Mouse (Mus musculus): Measurements from ENCODE around the gene Mmp23.
"Not testable (repeated sequence)": the region's sequence is repeated elsewhere in the genome, so short reads cannot be mapped to it uniquely, and the experiment has no call there.

Mmp23 gene

DNA sequence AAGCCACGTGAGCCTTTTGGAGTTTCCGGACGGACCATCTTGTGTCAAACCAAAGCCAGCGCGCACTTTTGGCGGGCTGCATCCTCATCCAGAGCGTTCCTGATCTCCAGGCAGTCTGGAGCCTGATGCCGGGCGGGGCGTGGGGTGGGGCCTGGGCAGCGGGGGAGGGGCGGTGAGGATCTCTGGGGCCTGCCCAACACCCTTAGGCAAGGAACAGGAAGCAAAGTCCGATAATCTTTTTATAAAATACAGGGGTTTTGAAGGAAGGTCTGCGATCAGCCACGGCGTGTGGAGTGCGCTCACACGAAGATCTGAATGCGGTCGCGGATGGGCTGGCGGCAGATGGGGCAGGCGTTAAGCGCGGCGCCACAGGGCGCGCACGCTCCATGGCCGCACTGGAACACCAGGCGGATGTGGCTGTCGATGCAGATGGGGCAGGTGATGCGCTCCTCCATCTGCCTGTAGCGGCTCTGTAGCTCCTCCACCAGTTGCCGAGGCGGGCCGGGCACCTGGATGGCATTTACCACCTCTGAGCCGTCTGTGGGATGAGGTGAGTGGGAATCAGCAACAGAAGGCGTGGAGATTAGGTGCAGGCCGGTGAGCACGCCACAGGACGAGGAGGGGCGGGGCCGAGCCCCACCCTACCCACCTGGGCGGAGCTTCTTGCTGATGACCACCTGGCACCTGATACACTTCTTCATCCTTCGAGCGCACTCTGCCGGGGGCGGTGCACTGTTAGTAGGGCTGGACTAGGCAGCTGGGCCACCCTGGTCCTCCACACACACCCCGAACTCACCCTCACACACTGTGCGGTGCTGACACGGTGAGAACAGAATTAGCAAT, 1.5 kb upstream of the Mmp23 start:
- in situ Hi-C loops (cut with MboI, MseI): no loop called here

DNA sequence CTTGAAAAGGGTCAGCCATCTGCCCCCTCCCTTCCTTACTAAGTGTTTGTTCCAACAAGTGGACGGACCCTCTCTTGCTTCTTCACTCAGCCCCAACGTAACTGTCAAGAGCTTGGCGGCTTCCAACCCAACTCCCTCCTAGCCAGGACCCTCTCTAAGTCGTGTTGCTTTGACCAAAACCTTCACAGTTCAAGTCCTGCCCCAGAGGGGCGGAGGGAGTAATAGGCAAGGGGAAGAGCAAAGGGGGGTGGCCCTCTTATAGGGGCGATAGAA, 935 bp upstream of the Mmp23 start:
- in situ Hi-C loops (cut with MboI, MseI): no loop called here

- in situ Hi-C loops (cut with MboI, MseI): no loop called here
Observed at GRCm38 (mm10) chr4:155653451-155654182, 433 bp upstream of the Mmp23 start.

DNA sequence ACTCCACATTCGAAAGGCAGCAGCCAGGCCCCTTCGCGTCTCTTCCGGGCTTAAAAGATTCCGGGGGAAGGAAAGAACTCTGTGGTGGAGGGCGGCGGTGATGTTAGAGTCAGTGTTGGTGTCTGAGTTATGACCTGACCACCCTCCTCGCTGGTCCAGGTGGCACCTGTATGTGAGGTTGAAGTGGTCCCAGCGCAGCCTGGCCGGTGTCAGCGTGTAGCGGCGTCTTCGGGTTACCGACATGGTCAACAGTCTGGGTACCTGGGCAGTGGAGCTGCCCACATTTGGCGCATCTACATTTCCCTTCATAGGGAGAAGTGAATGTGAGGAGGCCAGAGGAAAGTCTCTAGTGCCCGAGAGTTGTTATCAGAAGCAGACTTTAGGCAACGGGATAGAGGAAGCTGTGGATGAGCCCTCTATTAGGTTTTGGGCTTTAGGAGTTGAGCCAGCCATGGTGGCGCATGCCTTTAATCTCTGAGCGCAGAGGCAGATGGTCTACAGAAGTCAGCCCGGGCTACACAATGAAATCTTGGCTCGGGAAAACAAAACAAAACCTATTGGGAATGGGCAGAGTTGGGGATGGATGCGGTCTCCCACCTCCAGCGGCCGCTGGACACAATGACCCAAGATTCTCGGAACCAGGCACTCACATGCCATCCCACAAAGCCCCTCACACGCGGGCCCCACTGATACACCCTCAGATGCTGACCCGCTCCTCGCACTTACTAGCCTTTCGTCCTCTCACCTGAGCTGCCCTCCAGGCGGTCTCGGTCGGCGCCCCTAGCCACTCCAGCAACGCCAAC, 700 bp downstream of the Mmp23 start:
- in situ Hi-C loops (cut with MboI, MseI): no loop called here

DNA sequence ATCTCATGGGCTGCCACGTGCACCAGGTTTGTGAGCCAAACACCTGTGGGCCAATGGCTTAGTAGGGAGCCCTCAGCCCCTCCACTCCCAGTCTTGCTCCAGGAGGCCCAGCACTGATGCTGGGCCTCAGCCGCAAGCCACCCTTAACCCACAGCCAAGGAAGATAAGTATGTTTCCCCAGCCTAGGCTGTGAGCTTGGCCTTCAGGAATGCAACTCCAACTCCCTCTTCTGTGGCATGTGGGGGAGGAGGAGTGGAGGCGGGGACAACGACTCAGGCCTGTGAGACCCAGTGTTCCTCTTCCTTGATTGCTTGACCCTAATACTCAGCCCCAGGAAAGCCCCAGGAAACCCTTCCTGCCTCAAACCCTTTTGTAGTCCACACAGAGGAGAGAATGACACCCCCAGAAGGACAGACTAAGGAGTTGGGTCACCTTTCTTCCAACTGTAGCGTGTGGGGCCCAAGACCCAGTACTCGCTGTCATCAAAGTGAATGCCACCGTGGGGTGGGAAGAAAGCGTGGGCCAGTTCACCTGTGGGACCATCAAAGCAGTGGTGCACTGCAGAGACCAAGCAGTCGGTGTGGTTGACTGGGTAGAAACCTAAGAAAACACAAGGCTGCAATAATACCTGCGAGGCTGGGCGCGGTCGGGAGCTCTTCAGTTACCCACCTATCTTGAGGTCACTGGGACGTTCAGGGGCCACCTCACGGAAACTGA, 1.5 kb downstream of the Mmp23 start:
- in situ Hi-C loops (cut with MboI, MseI): no loop called here

- in situ Hi-C loops (cut with MboI, MseI): no loop called here
Observed at GRCm38 (mm10) chr4:155649355-155649754, 3.8 kb downstream of the Mmp23 start.

DNA sequence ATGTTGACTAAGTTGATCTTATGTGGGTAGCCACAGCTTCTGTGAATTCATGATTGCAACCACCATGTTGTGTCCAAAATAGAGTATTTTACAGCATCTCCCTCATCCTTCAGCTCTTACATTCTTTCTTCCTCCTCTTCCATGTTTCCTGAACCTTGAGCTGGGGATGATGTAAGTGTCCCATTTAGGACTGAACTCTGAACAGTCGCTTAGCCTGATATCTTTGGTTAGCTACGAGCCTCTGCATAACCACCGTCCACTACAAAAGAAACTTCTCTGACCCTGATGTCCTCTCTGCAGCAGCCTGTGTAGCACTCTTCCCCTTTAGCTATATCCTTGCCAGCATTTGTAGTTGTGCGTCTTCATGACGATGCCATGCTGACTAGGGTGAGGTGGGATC, 7.5 kb downstream of the Mmp23 start:
- in situ Hi-C loops (cut with MboI, MseI): no loop called here

- in situ Hi-C loops (cut with MboI, MseI): not testable (repeated sequence)
Observed at GRCm38 (mm10) chr4:155645308-155645707, 7.9 kb downstream of the Mmp23 start, which contains the start of gene Gm10563. TSS of gene Gm10563 (minus strand) at chr4:155645408.

GRCm38 (mm10) chr4:155643531-155643930, 9.7 kb downstream of the Mmp23 start:
- in situ Hi-C loops (cut with MboI, MseI): loop anchor here (5.0 kb wide), 1 partner anchor 54 kb away; no protein-coding TSS in a partner anchor

- in situ Hi-C loops (cut with MboI, MseI): no loop called here
Observed at GRCm38 (mm10) chr4:155635766-155636499, 17.3 kb downstream of the Mmp23 start.

- in situ Hi-C loops (cut with MboI, MseI): no loop called here
Observed at GRCm38 (mm10) chr4:155630267-155630666, 22.9 kb downstream of the Mmp23 start.

DNA sequence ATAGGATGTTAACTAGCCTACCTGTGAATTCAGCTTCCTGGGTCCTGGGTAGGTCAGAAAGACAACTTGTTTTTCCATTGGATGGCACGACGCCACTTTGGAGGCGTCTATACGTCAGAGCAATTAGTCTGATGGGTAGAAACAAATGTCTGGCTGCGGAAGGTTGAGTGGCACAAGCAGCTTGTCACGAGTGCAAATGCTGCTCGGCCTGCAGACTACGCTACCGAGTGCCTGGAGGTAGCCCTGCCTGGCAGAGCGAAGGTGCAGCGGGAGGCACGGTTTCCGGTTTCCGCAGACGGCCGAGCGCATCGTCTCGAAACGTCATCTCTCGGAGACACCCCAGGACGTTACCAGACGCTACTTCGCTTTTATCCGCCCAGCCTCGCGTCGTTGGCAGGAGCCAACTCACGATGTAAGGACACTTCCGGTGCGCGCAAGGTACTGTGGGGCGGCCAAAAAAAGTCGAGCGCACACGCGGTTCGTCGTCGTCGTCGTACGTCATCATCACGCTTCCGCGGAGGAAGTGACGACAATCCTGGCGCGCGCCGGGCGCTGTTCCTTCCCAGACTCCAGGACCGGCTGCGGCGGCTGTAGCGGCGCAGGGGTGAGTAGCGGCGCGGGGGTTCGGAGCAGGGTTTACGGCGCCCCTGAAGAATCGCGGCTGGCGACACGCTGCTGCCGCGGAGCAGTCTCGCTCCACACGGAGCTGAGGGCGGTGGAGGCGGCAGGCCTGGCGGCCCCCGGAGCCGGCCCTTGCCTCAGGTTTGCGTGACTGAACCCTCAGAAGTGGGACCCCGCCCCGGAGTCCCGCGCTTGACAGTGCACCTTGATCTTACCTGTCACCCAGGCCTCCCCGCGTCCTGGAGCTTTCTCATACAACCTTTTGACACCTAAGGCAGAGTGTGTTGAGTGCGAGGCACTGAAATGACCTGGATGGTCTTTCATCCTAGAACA, 28.6 kb downstream of the Mmp23 start, which contains the start of gene Cdk11b:
Cdk11b (plus strand) TSS at position 517 of the 954 bp plus-strand sequence.
- in situ Hi-C loops (cut with MboI, MseI): no loop called here

- in situ Hi-C loops (cut with MboI, MseI): no loop called here
Observed at GRCm38 (mm10) chr4:155618321-155618720, 34.9 kb downstream of the Mmp23 start.

DNA sequence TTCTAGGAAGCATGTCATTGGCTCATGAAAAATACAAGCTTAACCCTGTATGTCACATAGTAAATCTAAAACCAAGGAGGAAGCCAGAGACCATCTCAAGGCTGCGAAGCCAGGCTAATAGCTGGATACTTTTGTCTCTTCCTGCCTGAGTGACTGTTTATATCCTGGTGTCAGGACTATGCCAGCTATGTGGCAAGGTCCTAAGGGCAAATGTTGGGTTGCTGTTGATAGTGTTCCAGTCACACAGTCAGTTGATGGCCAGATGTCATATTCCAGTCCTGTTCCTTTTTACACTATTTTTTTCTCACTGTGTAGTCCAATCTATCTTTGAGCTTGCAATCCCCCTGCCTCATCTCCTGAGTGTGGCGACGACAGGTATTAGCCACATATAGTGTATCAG, 39.9 kb downstream of the Mmp23 start:
- in situ Hi-C loops (cut with MboI, MseI): no loop called here

DNA sequence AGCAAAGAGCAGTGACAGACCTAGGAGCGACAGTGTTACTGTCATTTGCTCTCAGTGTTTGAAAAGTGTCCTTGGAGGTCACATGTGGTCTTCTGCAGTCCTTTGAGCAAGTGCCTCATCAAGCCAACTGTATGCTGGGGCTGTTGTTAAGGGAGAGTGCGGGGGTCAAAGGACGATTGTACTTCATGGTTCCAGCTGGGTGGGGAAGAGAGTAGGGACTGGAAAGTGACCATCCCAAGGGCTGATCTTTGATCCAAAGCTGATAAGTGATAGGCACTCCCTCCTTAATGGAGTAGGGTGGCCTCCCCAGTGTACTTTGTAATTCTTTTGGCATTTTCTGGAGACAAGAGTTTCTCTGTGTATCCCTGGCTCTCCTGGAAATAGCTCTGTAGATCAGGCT, 41.3 kb downstream of the Mmp23 start:
- in situ Hi-C loops (cut with MboI, MseI): no loop called here

GRCm38 (mm10) chr4:155606825-155607224, 46.4 kb downstream of the Mmp23 start:
- in situ Hi-C loops (cut with MboI, MseI): no loop called here

GRCm38 (mm10) chr4:155605132-155605531, 48.1 kb downstream of the Mmp23 start:
- in situ Hi-C loops (cut with MboI, MseI): no loop called here

GRCm38 (mm10) chr4:155603801-155604200, 49.4 kb downstream of the Mmp23 start:
- in situ Hi-C loops (cut with MboI, MseI): no loop called here

GRCm38 (mm10) chr4:155602753-155603152, 50.4 kb downstream of the Mmp23 start:
- in situ Hi-C loops (cut with MboI, MseI): no loop called here
